Mouse (Mus musculus): Measurements from ENCODE around the gene Arfgef2. TPM values are rescaled to one million over a fixed set of nuclear protein-coding genes. Genes with fewer than 3 reads are reported as not detected.

Gene Arfgef2
- 10 to 100 TPM; 45.2 to 46.4 TPM for total RNA-seq (2021)
- long read RNA-seq, experiment 1, partial matches to known transcripts = 0 of 4 reads
- long read RNA-seq, experiment 1, other reads (novel, unspliced or antisense) = 4 of 4 reads
- long read RNA-seq, experiment 2, full-length matches to known transcripts = 5 of 19 reads
- long read RNA-seq, experiment 2, partial matches to known transcripts = 7 of 19 reads
- long read RNA-seq, experiment 2, other reads (novel, unspliced or antisense) = 7 of 19 reads

DNA sequence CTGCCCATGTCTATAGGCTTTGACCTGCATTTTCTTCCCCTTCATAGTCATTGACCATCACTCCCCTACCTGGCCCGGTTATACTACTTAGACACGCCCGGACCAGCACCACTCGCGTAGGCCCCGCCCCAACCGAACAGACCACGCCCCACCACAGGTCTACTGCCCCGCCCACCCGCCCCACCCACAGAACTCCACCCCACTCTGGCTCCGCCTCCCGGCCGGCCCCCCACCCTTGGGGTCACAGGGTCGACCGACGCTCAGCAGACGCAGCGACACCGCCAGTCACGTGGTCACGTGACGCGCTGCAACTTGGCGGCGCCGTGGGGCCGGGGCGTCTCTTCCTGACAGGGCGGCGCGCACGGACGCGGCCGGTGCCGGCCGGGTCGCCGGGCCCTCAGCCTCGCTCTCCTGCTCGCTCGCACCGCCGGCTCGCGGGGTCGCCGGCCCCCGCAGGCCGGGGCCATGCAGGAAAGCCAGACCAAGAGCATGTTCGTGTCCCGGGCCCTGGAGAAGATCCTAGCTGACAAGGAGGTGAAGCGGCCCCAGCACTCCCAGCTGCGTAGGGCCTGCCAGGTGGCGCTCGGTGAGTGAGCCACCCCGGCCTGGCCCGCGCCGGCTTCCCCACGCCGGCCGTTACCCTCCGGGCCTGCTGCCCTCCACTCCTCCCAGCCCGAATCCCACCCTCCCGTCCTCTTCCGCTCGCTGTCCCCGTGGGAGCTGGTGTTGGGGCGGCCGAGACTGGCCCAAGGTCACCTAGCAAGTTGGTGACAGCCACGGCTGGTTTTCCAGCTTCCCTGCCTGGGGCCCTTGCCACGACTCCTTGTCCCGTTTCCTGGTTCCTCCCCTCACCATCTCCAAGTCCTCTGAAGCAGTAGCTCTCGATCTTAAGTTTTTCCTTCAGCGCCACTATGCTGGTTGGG, at the start of gene Arfgef2:
Gene Arfgef2 (plus strand): TSS at position 339 of the 923 bp plus-strand sequence.
- peak; percentile 72 to 81 for DNase-seq (ENCODE audit: low spot score in 2 of 2)

DNA sequence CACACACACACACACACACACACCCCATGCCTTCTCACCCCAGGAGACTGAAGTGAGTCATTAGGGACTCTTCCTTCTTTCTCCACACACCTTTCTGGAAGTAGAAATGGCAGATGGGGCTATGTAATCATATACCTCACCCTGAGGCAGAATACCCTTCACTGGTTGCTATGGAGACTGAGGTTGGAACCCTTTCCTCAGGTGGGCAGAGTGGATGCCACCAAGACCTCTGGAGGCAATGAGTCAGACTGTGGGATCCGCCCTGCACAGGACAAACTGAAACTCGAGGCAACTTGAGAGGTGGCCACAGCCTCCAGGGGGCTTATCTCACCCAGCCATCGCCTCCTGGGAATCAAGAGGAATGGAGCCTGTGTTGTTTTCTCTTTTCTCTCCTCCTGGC, 47.4 kb upstream of the Arfgef2 start:
- no peak for DNase-seq (ENCODE audit: low spot score in 2 of 2)

DNA sequence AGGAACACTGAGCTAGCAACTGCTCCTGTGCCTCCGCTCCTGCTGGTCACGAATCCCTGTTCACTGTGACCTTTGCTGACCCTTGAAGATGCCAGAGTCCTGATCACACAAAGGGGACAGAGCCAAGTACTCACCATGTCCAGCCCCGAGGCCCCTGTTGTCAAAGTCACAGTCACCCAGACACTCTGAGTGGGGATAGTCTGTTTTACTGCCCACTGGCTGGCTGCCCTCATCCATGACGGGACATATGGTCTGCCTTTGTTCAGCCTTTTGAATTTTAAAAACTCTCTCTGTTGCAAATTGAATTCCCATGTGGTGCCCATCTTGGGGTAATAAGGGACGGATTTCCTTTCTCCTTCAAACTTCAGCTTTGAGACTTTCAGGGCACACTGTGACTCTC, 41.3 kb upstream of the Arfgef2 start:
- no peak for DNase-seq (ENCODE audit: low spot score in 2 of 2)

DNA sequence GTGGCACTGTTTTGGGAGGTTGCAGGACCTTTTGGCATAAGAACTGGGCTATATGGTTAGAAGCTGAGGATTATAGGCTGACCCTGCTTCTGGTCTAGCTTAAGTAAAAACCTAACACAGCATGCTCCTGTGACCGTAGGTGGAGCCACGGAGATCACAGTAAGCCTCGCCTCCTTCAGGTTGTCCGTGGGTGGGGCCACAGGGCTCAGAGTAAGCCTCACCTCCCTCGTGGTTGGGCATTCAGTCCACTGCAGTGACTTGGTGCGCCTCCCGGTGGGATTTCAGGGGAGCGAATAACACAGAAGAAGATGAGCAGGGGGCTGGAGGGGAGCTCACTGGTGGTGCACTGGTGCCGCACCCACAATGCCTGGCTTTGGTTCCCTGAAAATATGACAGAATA, 37.8 kb upstream of the Arfgef2 start:
- no peak for DNase-seq (ENCODE audit: low spot score in 2 of 2)

DNA sequence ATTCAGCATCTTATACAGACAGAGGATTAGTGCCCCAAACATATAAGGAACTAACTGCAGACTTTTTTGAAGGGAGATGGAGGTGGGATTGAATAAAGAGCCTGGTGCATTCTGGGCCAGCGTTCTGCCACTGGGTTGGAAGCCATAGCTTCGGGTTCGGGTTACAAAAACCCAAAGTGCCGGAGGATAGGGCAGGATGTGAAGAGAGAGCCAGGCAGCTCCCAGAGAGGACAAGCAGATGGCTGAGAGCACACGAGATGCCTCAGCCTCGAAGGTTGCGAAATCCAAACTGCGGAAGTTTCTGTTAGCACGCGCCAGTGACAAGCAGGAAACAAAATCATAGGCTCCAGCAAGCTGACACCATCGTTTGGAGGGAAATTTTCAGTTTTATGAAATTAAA, 34.0 kb upstream of the Arfgef2 start:
- DNase-seq (ENCODE audit: low spot score in 2 of 2) = no peak

DNA sequence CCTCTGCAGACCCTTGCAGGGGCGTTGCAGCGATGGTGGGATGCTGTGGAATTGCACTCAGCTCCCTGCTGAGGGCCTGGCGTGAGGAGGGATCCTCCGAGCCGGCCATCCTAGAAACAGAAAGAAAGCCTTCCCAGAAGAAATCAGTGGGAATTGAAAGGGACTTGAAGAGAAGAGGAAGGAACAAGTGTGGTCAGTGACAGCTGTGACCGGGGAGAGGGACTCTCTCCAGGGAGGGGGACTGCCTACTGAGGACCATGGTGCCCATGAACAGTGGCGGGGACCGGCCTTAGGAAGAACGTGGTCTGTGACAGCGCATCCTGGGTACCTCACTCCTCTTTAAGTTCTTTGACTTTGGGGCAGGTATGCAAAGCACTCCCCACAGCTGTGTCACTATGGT, 31.8 kb upstream of the Arfgef2 start:
- no peak for DNase-seq (ENCODE audit: low spot score in 2 of 2)

DNA sequence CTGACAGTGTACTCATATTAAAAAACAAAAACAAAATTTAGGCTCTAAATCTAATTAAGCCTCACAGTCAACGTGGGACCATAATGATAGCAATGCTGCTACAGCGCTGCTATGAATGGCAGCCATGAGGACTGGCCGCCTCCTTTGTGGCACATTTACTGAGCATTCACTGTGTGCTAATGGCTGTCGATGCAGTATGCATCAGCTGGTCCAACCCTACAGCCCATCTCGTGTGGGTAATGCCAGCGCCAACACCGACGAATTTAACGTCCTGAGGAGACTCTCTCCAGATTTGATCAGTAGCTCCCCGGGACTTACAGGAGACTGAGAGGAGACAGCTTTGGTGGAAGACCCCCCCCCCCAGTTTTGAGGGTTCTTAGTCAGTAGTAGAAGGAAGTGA, 31.1 kb upstream of the Arfgef2 start:
- no peak for DNase-seq (ENCODE audit: low spot score in 2 of 2)

DNA sequence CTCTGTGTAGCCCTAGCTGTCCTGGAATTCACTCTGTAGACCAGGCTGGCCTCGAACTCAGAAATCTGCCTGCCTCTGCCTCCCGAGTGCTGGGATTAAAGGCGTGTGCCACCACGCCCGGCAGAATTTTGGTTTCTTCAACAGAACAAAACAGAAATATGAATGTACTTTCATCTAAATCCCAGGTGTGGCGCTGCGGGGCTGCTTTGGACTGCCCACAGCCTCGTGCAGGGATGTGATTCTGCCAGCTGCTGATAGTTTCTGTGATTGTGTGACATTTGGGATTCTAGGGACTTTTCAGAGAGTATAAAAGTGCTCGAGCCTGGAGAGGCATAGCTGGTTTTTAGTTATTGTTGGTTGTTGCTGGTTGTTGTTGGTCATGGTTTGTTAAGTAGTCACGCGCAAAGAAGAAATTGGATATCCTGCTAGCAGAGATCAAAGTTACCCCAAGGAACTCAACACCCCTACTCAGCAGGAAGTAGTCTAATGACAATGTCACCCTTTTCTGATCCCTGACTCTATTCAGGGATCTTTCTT, 30.0 kb upstream of the Arfgef2 start:
- DNase-seq (ENCODE audit: low spot score in 2 of 2) = no peak

DNA sequence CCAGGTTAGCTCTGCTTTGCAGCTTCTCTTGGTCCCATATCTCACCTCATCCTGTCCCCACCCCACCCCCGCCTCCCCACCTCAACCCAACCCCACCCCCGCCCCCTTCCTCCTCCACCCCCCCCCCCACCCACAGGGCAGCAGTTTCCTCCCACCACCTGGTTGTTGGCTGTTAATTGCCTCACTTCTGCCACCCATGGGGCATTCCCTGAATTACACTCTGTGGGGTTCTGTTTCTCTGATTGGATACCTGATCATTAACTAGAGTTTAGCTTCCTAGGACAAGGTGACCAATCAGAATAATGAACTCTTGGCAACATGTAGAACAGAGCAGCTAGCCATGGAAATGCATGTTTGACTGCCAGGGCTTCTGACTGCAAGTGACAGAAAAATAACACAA, 29.1 kb upstream of the Arfgef2 start:
- DNase-seq (ENCODE audit: low spot score in 2 of 2) = no peak

DNA sequence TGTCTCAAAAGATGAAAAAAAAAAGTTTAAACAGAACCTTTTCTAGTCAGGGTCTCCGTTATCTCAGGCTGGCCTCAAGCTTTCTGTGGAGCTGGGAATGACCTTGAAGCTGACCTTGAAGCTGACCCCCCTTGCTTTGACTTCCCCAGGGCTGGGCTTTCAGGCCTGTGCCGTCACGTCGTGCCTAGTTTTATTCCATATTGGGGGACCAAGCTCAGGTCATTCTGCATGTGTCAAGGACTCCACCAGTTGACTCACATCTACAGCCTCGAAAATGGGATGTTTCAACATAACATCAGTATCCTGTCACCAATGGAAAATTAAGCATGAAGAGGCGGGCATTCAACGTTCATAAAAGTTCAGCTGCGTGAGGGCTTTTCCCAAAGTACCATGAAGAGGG, 25.4 kb upstream of the Arfgef2 start:
- DNase-seq (ENCODE audit: low spot score in 2 of 2) = no peak

DNA sequence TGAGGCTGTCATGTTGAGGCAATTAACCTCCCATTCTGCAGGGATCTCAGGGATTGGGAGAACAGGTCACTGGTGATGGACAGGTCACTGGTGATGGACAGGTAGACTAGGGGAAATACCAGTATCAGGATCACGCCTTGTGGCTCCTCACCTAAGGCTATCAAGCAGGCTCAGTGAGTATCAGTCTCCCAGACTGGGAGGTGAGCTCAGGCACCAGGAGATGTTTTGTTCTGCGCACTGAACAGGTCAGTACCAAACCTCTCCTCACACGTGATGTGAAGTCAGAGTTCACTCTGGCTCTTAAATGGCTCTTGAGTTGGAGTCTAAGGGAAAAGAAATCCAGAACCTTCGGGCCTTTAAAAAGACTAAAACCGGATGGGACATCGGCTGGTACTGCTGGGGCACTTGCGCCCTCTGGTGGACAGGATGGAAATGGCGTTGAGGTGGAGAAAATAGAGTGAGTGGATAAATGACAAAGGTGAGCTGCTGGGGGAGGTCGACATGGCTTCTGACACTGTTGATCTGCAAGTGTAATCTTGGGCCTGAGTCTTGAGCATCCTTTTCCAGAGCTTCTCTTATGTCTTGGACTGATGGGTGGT, 24.3 kb upstream of the Arfgef2 start:
- DNase-seq (ENCODE audit: low spot score in 2 of 2) = peak; percentile 56 to 59

DNA sequence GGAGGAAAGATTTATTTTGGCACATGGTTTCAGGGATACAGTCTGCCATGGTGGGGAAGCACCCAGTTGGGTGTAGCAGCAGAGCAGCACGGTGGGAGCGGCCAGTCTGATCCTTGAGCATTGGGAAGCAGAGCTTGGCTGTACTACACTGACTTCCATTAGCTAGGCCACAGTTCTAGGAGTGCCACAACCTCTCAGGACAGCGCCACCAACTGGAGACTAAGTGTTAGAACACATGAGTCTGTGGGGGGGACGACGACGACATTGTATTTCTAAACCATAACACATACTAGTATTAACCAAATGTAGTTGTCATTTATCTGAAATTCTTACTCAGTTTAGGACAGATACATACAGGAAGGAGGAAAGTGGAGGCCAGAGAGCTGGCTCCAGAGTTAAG, 21.0 kb upstream of the Arfgef2 start:
- no peak for DNase-seq (ENCODE audit: low spot score in 2 of 2)

DNA sequence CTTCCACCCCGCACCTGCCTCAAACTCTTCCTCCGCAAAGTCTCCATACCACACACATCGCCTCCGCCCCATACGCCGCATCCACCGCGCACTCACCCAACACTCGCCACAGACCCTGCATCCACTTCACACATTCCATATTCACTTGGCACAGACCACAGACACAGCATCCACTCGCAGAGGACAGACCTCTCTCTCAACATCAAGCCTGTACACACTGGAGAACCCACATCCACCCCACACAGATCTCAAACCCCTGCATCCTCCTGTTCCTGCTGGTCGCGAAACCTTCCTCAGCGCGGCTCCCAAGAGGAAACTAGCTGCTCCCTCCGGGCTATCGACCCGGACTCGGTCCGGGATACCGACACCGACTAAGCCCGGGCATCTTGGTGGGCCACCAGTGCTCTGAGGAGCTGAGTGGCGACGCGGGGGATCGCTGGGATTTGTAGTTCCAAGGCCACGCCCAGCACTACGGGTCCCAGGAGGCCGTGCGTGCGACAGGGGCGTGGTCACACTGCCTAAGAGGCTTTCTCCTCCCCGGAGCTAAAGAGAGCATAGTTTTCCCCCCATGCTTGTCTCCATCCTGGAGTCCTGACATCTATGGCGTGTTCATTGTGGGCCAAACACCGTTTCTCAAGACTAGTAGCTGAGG, 18.9 kb upstream of the Arfgef2 start:
- DNase-seq (ENCODE audit: low spot score in 2 of 2) = peak; percentile 50 to 66

DNA sequence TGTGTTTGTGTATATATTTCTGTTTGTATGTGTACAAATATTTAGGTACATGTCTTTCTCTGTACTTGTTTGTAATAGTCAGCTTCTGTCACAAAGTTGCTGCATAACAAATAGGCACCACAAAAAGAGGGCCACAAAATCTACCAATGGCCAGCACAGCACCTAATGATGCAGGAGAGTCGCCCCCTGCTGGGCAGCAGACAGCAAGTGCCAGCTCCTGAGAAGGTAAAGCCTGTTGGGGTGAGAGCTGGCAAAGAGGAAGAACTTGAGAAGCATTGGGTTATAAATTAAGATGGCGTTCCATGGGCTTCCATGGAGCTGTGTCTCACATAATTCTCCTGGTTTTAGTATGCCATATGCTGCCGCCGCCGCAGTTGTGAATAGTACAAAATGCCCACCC, 13.7 kb upstream of the Arfgef2 start:
- no peak for DNase-seq (ENCODE audit: low spot score in 2 of 2)

DNA sequence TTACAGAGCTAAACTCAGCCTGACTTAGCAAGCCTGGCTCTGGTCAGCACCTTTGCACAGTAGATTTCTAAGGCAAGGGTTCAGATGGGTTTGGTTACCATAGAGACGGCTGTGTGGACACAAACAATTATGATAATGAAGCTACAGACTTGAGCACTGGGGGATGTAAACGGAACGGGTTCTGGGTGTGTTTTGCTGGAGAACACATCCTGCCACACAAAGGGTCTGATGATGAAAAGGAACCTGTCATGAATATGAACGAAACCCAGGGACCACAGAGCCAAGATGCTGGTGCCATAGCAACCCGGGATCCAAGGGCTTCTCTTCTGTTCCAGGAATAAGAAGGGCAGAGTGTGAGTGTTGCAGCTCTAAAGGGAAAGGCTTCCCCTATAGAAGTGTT, 13.0 kb upstream of the Arfgef2 start, which contains the start of gene Trp53rkb:
Gene Trp53rkb (plus strand): TSS at position 177 of the 400 bp plus-strand sequence.
- DNase-seq (ENCODE audit: low spot score in 2 of 2) = no peak

DNA sequence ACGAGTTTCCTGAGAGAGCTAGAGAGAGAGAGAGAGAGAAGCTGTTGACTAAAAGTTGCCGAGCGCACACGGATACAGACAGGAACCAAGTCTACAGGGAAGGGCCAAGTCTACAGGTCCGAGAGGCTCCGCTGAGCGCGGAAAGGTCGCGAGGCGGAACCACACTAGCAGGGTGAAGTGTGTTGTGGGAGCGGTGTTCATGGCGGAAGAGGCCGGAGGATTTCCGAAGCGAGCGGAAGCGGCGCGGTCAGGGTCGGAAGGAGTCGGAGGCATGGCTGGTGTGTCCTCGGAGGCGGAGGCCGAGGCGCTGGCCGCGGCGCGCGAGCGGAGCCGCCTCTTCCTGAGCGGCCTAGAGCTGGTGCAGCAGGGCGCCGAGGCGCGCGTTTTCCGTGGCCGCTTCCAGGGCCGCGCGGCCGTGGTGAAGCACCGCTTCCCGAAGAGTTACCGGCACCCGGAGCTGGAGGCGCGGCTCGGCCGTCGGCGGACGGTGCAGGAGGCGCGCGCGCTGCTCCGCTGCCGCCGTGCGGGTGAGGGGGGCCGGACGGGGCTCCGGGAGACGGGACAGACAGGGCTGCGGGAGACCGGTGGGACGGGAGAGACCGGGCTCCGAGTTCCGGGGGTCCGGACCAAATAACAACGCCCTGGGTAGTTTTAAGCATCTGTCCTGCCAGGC, 11.7 kb upstream of the Arfgef2 start:
- DNase-seq (ENCODE audit: low spot score in 2 of 2) = peak; percentile 67 to 76

DNA sequence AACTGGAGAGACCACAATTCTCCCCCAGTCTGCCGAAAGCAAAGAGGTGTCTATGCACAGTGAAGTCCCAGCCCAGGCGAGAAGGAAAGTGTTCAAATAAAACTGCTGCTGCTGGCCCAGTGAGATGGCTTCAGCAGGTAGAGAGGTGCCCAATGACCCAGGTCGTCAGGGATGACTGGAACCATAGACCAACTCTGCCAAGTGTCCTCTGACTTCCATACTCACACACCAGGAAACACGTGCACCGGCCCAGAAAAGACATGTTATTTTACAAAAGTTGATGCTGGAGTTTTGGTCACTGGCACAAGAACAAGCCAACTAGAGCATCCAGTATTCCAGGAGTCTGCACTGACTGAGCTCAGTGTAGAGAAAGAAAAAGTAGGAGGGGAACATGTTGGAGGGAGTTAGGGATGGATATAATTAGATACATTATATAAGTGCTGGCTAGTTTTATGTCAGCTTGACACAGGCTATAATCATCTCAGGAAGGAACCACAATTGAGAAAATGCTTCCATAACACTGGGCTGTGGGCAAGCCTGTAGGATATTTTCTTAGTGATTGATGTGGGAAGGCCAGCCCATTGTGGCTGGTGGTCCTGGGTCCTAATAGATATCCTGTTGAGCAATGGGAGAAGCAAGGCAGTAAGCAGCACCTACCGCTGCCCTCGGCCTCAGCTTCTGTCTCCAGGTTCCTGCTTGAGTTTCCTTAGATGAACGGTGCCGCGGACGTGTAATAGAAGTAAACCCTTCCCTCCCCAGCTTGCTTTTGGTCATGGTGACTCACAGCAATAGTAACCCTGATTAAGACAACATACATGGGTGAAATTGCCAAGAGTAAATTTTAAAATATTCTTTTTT, 5.5 kb upstream of the Arfgef2 start:
- no peak for DNase-seq (ENCODE audit: low spot score in 2 of 2)

DNA sequence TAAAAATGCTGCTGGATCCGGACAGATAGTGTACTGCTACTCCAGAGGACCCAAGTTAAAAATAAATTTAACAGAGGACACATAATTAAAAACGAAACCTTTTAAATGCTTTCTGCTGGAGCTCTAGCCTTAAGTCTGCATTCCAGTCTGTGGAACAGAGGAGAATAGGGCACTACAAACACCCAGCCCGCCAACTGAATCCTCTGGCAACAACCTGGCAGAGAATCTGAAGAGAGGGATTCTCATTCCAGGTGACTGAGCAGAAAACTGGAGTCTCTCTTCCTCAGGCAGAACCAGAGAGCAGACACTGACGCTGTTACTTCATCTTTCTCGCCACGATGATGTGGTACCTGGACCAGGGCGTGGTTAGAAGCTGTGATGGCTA, 4.9 kb upstream of the Arfgef2 start:
- DNase-seq (ENCODE audit: low spot score in 2 of 2) = no peak

DNA sequence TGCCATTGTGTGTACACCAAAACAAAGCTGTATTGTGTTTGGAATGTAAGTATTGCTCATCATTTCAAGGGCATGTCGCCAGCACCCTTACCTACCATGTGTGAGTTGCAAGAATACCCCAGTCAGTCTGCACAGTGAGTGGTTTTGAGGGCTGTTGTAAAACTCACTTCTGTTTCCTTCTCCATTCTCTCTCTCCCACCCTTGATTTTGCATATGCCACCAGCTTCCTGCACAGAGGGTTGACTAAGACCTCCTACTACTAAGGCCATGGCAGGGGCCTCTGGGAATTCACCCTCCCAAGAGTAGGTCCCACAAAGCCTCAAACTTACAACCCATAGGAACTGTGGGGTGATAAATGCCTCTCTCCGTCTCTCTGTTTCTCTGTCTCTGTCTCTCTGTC, 4.0 kb upstream of the Arfgef2 start:
- no peak for DNase-seq (ENCODE audit: low spot score in 2 of 2)

DNA sequence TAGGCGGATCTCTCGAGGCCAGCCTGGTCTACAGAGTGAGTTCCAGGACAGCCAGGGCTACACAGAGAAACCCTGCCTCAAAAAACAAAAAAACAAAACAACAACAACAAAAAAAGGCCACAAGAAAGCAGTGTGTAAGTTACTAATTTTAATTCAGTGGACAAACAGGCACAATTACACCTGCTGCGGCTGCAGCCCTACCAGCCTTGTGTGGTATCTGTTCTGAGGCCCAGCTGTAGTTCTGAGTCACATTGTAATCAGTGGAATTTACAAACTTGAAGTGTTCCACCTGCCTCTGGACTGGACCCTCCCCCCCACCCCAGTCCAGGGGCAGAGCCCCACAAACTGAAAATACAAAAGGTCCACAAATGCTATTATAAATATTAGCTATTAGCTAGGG, 2.1 kb upstream of the Arfgef2 start:
- no peak for DNase-seq (ENCODE audit: low spot score in 2 of 2)
